Mouse (Mus musculus) MEL (cell line): ENCODE results near the gene Neurl2. TPM values are rescaled to one million over a fixed set of nuclear protein-coding genes. Genes with fewer than 3 reads are reported as not detected.
A peak's percentile ranks its signal among the peaks of the same experiment; 100 is the strongest.
"Not testable (repeated sequence)": the region's sequence is repeated elsewhere in the genome, so short reads cannot be mapped to it uniquely, and the experiment has no call there.

Experiments
- DNase-seq: peaks from one replicate; pipeline ENCODE4 v3.0.0; 2011; ENCODE audit warnings: low read depth, low spot score
- H3K27ac ChIP-seq: 2 replicates; pipeline ENCODE4 v1.5.1; 2012; ENCODE audit warnings: low read depth, mild to moderate bottlenecking, control low read depth, low read length, moderate library complexity; ENCODE audit not compliant: control insufficient read depth
- H3K27me3 ChIP-seq, 2 experiments: fragments of 150-350 bp in 1 of 2; sonication (generic) in 1 of 2; 2 replicates each; pipeline ENCODE4 v1.6.1; 2012; ENCODE audit warnings: low read length in 2 of 2, mild to moderate bottlenecking in 2 of 2, improper control_type of control experiment in 1 of 2, moderate library complexity in 1 of 2; ENCODE audit not compliant: insufficient read depth in 2 of 2, control insufficient read depth in 1 of 2
- H3K36me3 ChIP-seq, 2 experiments: 2 replicates each; pipeline ENCODE4 v1.6.1; 2012 to 2014; ENCODE audit warnings: low read length in 2 of 2, improper control_type of control experiment in 1 of 2, inconsistent platforms in 1 of 2, mild to moderate bottlenecking in 1 of 2; ENCODE audit not compliant: insufficient read depth in 2 of 2, control insufficient read depth in 1 of 2
- H3K4me1 ChIP-seq, 2 experiments: fragments of 150-350 bp in 1 of 2; sonication (generic) in 1 of 2; 2 replicates each; pipeline ENCODE4 v1.6.1; 2012; ENCODE audit warnings: low read length in 2 of 2, improper control_type of control experiment in 1 of 2, mild to moderate bottlenecking in 1 of 2; ENCODE audit not compliant: insufficient read depth in 2 of 2, control insufficient read depth in 1 of 2
- H3K4me3 ChIP-seq, 2 experiments: fragments of 150-350 bp in 1 of 2; sonication (generic) in 1 of 2; 2 replicates each; pipeline ENCODE4 v1.5.1; 2012; ENCODE audit warnings: low read depth in 2 of 2, low read length in 2 of 2, mild to moderate bottlenecking in 2 of 2, moderate library complexity in 2 of 2, control low read depth in 1 of 2, improper control_type of control experiment in 1 of 2; ENCODE audit not compliant: control insufficient read depth in 1 of 2, insufficient read depth in 1 of 2
- H3K79me2 ChIP-seq: 2 replicates; pipeline ENCODE4 v1.6.1; 2012; ENCODE audit warnings: mild to moderate bottlenecking, low read length, moderate library complexity; ENCODE audit not compliant: control insufficient read depth, poor library complexity, insufficient read depth
- H3K9ac ChIP-seq: 2 replicates; pipeline ENCODE4 v1.6.1; 2012; ENCODE audit warnings: low read depth, mild to moderate bottlenecking, control low read depth, low read length, moderate library complexity; ENCODE audit not compliant: control insufficient read depth, poor library complexity, severe bottlenecking
- H3K9me3 ChIP-seq: fragments of 150-350 bp; sonication (generic); replicated peaks from 2 replicates; pipeline ENCODE4 v1.6.1; 2012; ENCODE audit warnings: mild to moderate bottlenecking, low read length, improper control_type of control experiment, moderate library complexity; ENCODE audit not compliant: insufficient read depth
- CHD1 ChIP-seq: IDR thresholded peaks from 2 replicates; pipeline ENCODE4 v1.6.1; 2012; ENCODE audit warnings: low read depth, mild to moderate bottlenecking, inconsistent platforms, low read length, improper control_type of control experiment
- E2F4 ChIP-seq: IDR thresholded peaks from 2 replicates; pipeline ENCODE4 v1.6.1; 2011; ENCODE audit warnings: low read depth, low read length, improper control_type of control experiment, borderline replicate concordance
- EP300 ChIP-seq, 2 experiments: IDR thresholded peaks; 2 replicates each; pipeline ENCODE4 v1.6.1; 2011; ENCODE audit warnings: improper control_type of control experiment in 2 of 2, low read length in 2 of 2, low read depth in 1 of 2, mild to moderate bottlenecking in 1 of 2
- GABPA ChIP-seq: IDR thresholded peaks from 2 replicates; pipeline ENCODE4 v1.6.1; 2012; ENCODE audit warnings: low read depth, mild to moderate bottlenecking, inconsistent platforms, low read length, improper control_type of control experiment, moderate library complexity
- HCFC1 ChIP-seq: IDR thresholded peaks from 2 replicates; pipeline ENCODE4 v1.6.1; 2012; ENCODE audit warnings: low read depth, mild to moderate bottlenecking, inconsistent platforms, low read length, improper control_type of control experiment, moderate library complexity
- KAT2A ChIP-seq: conservative IDR thresholded peaks from 2 replicates; pipeline ENCODE4 v1.6.1; 2012; ENCODE audit warnings: low read depth, low read length, improper control_type of control experiment, inconsistent platforms
- MAZ ChIP-seq: IDR thresholded peaks from 2 replicates; pipeline ENCODE4 v1.6.1; 2012; ENCODE audit warnings: low read depth, mild to moderate bottlenecking, inconsistent platforms, low read length, improper control_type of control experiment
- MYB ChIP-seq: IDR thresholded peaks from 2 replicates; pipeline ENCODE4 v1.6.1; 2011; ENCODE audit warnings: mild to moderate bottlenecking, low read depth, low read length, improper control_type of control experiment
- MYC ChIP-seq: IDR thresholded peaks from 2 replicates; pipeline ENCODE4 v1.6.1; 2011; ENCODE audit warnings: low read depth, mild to moderate bottlenecking, low read length, improper control_type of control experiment, moderate library complexity
- NELFE ChIP-seq: IDR thresholded peaks from 2 replicates; pipeline ENCODE4 v1.6.1; 2011; ENCODE audit warnings: low read depth, low read length, improper control_type of control experiment
- POLR2AphosphoS5 ChIP-seq: IDR thresholded peaks from 2 replicates; pipeline ENCODE4 v1.6.1; 2012; ENCODE audit warnings: low read depth, borderline replicate concordance, mild to moderate bottlenecking, inconsistent platforms, low read length, moderate library complexity, mixed read lengths
- RAD21 ChIP-seq: IDR thresholded peaks from 2 replicates; pipeline ENCODE4 v1.6.1; 2011; ENCODE audit warnings: mild to moderate bottlenecking, low read depth, low read length, improper control_type of control experiment
- RCOR1 ChIP-seq: IDR thresholded peaks from 2 replicates; pipeline ENCODE4 v1.6.1; 2012; ENCODE audit warnings: low read depth, mild to moderate bottlenecking, inconsistent platforms, low read length, improper control_type of control experiment
- SIN3A ChIP-seq: IDR thresholded peaks from 2 replicates; pipeline ENCODE4 v1.6.1; 2012; ENCODE audit warnings: low read length, improper control_type of control experiment, inconsistent platforms
- TBP ChIP-seq: IDR thresholded peaks from 2 replicates; pipeline ENCODE4 v1.8.0; 2011; ENCODE audit warnings: low read depth, low read length, improper control_type of control experiment
- TCF12 ChIP-seq: IDR thresholded peaks from 2 replicates; pipeline ENCODE4 v1.6.1; 2014; ENCODE audit warnings: low read depth, mild to moderate bottlenecking, inconsistent platforms, low read length, improper control_type of control experiment, moderate library complexity
- USF2 ChIP-seq, 2 experiments: IDR thresholded peaks; 2 replicates each; pipeline ENCODE4 v1.6.1; 2011 to 2012; ENCODE audit warnings: improper control_type of control experiment in 2 of 2, low read length in 2 of 2, borderline replicate concordance in 1 of 2, inconsistent platforms in 1 of 2, low read depth in 1 of 2, mild to moderate bottlenecking in 1 of 2; ENCODE audit not compliant: insufficient read depth in 1 of 2
- ZC3H11A ChIP-seq: IDR thresholded peaks from 2 replicates; pipeline ENCODE4 v1.6.1; 2012; ENCODE audit warnings: low read depth, mild to moderate bottlenecking, inconsistent platforms, low read length, improper control_type of control experiment
- polyA plus RNA-seq, 2 experiments: library from polyadenylated mRNA; stranded (reverse) in 1 of 2; unstranded in 1 of 2; fragments of >175 nt in 1 of 2; fragments of >200 nt in 1 of 2; gene quantifications; 2 replicates each; pipeline versions ENCODE4 v1.2.1 to v1.2.4; 2012; ENCODE audit warnings: low replicate concordance in 2 of 2, low read depth in 1 of 2; ENCODE audit not compliant: insufficient read length in 2 of 2, insufficient read depth in 1 of 2, missing spikeins in 1 of 2
- total RNA-seq: library from RNA; depleted of rRNA; stranded (reverse); fragments of 300-350 nt; gene quantifications from 2 replicates; pipeline ENCODE4 v1.2.3, GENCODE M21; 2012

Gene Neurl2
- total and polyA plus RNA-seq, 3 experiments: 1.6 to 2.6 TPM; not detected in 1

DNA sequence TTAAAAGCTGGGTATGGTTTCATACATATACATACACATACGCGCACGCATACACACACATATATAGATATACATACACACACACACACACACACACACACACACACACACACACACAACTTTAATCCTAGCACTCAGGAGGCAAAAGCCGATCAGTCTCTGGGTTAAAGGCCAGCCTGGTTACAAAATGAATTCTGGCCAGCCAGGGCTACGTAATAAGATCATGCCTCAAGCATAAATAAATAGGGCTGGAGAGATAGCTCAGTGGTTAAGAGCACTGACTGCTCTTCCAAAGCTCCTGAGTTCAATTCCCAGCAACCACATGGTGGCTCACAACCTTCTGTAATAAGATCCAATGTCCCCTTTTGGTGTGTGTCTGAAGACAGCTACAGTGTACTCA, 22.3 kb upstream of the Neurl2 start:
- DNase-seq, H3K4me3 ChIP-seq, H3K79me2 ChIP-seq, H3K9ac ChIP-seq, H3K36me3 ChIP-seq, H3K27me3 ChIP-seq, H3K9me3 ChIP-seq, H3K27ac ChIP-seq: not testable (repeated sequence)
- peak; percentile 61; the same call in 1 of the 2 replicates for TF ChIP-seq TBP
- H3K4me1 ChIP-seq: peaks cover 5 to 16% of the 10 kb centered on the region in 2 experiments

DNA sequence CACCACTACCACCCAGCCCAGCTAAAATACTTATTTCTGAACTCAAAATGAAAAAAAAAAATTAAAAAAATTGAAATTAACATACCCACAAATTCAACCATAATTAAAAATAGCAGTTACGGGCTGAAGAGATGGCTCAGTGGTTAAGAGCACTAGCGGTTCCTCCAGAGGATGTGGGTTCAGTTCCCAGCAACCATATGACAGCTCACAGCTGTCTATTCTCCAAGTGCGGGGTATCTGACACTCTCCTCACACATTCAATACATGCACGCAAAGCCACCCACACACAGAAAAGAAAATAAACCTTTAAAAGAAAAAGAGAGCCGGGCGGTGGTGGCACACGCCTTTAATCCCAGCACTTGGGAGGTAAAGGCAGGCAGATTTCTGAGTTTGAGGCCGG, 16.8 kb upstream of the Neurl2 start:
- Histone ChIP-seq H3K27me3 (no peaks in the 10 kb centered on the region), H3K4me1 (no peaks in the 10 kb centered on the region), H3K79me2 (no peaks in the 10 kb centered on the region), H3K36me3 (no peaks in the 10 kb centered on the region), H3K4me3 (no peak overlapping the region), H3K27ac (no peak overlapping the region), H3K9me3 (no peaks in the 10 kb centered on the region), H3K9ac (no peak overlapping the region)
- DNase-seq: no peak
- TF ChIP-seq CHD1: no peak
- no peak for TF ChIP-seq TBP
- TF ChIP-seq MAZ: no peak
- no peak for TF ChIP-seq USF2 (IDR thresholded peaks at IDR 0.05; ENCODE audit: borderline replicate concordance in 1 of 2, insufficient read depth in 1 of 2, low read depth in 1 of 2, low read length in 2 of 2)
- TF ChIP-seq POLR2AphosphoS5: no peak
- TF ChIP-seq TCF12: no peak
- no peak for TF ChIP-seq E2F4
- no peak for TF ChIP-seq NELFE
- no peak for TF ChIP-seq MYC
- TF ChIP-seq MYB: no peak
- no peak for TF ChIP-seq RAD21
- TF ChIP-seq ZC3H11A: no peak
- no peak for TF ChIP-seq GABPA
- TF ChIP-seq RCOR1: no peak
- TF ChIP-seq HCFC1: no peak
- TF ChIP-seq SIN3A: no peak
- no peak for TF ChIP-seq EP300 (IDR thresholded peaks at IDR 0.05; ENCODE audit: low read depth in 1 of 2, low read length in 2 of 2)
- no peak for TF ChIP-seq KAT2A
